Mouse (Mus musculus): ENCODE measurements around the gene Adamtsl1. TPM values are rescaled to one million over a fixed set of nuclear protein-coding genes. Genes with fewer than 3 reads are reported as not detected.
A peak's percentile ranks its signal among the peaks of the same experiment; 100 is the strongest.

The Adamtsl1 gene
- polyA plus RNA-seq, 1 experiment from 2014 or later, result 16.9 TPM

- H3K4me2 ChIP-seq, result no peak overlapping the region
- no peaks in the 10 kb centered on the region for H3K27me3 ChIP-seq
- no peaks in the 10 kb centered on the region for H3K9me3 ChIP-seq
- 66% methylated on average over 3 of the region's 3 CpGs for WGBS
- ATAC-seq (ENCODE audit: low read depth), result no peak
- 0 out of 2 replicates have a peak, but pooled peaks cover 3% of the 10 kb centered on the region for H3K4me1 ChIP-seq (replicated peaks)
- H3K9ac ChIP-seq, result no peak overlapping the region
- no peak overlapping the region for H3K27ac ChIP-seq (replicated peaks)
- no peak overlapping the region for H3K4me3 ChIP-seq
- no peaks in the 10 kb centered on the region for H3K36me3 ChIP-seq
These were observed 563.9 kb downstream of the Adamtsl1 start for GRCm38 (mm10) chr4:86077854-86078253.

GRCm38 (mm10) chr4:86087508-86087907 is 573.5 kb downstream of the Adamtsl1 start:
- no peak for ATAC-seq (ENCODE audit: low read depth)
- Histone ChIP-seq H3K27ac (replicated peaks) (no peak overlapping the region), H3K9ac (no peak overlapping the region), H3K4me2 (no peak overlapping the region), H3K4me1 (replicated peaks) (no peaks in the 10 kb centered on the region), H3K4me3 (no peak overlapping the region), H3K36me3 (no peaks in the 10 kb centered on the region), H3K27me3 (no peaks in the 10 kb centered on the region), H3K9me3 (no peaks in the 10 kb centered on the region)
- WGBS, result 89% methylated on average over 5 of the region's 5 CpGs

GRCm38 (mm10) chr4:86103207-86103606 is 589.2 kb downstream of the Adamtsl1 start:
- H3K9ac ChIP-seq, result no peak overlapping the region
- no peak overlapping the region for H3K4me2 ChIP-seq
- no peak overlapping the region for H3K27ac ChIP-seq (replicated peaks)
- H3K36me3 ChIP-seq, result no peaks in the 10 kb centered on the region
- no peaks in the 10 kb centered on the region for H3K27me3 ChIP-seq
- ATAC-seq (ENCODE audit: low read depth), result no peak
- H3K9me3 ChIP-seq, result no peaks in the 10 kb centered on the region
- H3K4me1 ChIP-seq (replicated peaks), result no peaks in the 10 kb centered on the region
- H3K4me3 ChIP-seq, result no peak overlapping the region
- 90% methylated on average over 1 of the region's 1 CpGs for WGBS

- H3K27me3 ChIP-seq, result no peaks in the 10 kb centered on the region
- ATAC-seq (ENCODE audit: low read depth), result no peak
- no peaks in the 10 kb centered on the region for H3K9me3 ChIP-seq
- H3K27ac ChIP-seq (replicated peaks), result no peak overlapping the region
- H3K4me2 ChIP-seq, result no peak overlapping the region
- WGBS, result 88% methylated on average over 4 of the region's 4 CpGs
- H3K4me1 ChIP-seq (replicated peaks), result no peaks in the 10 kb centered on the region
- no peaks in the 10 kb centered on the region for H3K36me3 ChIP-seq
- no peak overlapping the region for H3K9ac ChIP-seq
- no peak overlapping the region for H3K4me3 ChIP-seq
These were observed 594.4 kb downstream of the Adamtsl1 start for GRCm38 (mm10) chr4:86108325-86108724.

GRCm38 (mm10) chr4:86119067-86119466 is 605.1 kb downstream of the Adamtsl1 start:
- no peak overlapping the region for H3K27ac ChIP-seq (replicated peaks)
- no peak overlapping the region for H3K9ac ChIP-seq
- no peak overlapping the region for H3K4me3 ChIP-seq
- H3K4me1 ChIP-seq (replicated peaks), result peaks cover 27% of the 10 kb centered on the region
- H3K36me3 ChIP-seq, result no peaks in the 10 kb centered on the region
- no peak overlapping the region for H3K4me2 ChIP-seq
- no peaks in the 10 kb centered on the region for H3K9me3 ChIP-seq
- H3K27me3 ChIP-seq, result no peaks in the 10 kb centered on the region
- no peak for ATAC-seq (ENCODE audit: low read depth)
- WGBS, result 58% methylated on average over 2 of the region's 2 CpGs

- Histone ChIP-seq H3K27me3 (no peaks in the 10 kb centered on the region), H3K9ac (no peak overlapping the region), H3K36me3 (no peaks in the 10 kb centered on the region), H3K4me3 (no peak overlapping the region), H3K4me2 (no peak overlapping the region), H3K27ac (replicated peaks) (no peak overlapping the region), H3K9me3 (no peaks in the 10 kb centered on the region), H3K4me1 (replicated peaks) (peaks cover 33% of the 10 kb centered on the region)
- WGBS, result 44% methylated on average over 5 of the region's 5 CpGs
- ATAC-seq (ENCODE audit: low read depth), result no peak
These were observed 608.5 kb downstream of the Adamtsl1 start for GRCm38 (mm10) chr4:86122431-86122830.

GRCm38 (mm10) chr4:86124374-86124773 is 610.4 kb downstream of the Adamtsl1 start:
- 35% methylated on average over 3 of the region's 3 CpGs for WGBS
- Histone ChIP-seq H3K36me3 (no peaks in the 10 kb centered on the region), H3K27ac (replicated peaks) (peak overlapping the region; percentile 28; the same call in 1 of the 2 replicates), H3K27me3 (no peaks in the 10 kb centered on the region), H3K4me2 (no peak overlapping the region; the same call in 1 of the 2 replicates), H3K4me1 (replicated peaks) (peaks cover 33% of the 10 kb centered on the region), H3K9me3 (no peaks in the 10 kb centered on the region), H3K9ac (no peak overlapping the region), H3K4me3 (no peak overlapping the region)
- ATAC-seq (ENCODE audit: low read depth), result peak; percentile 84

- Histone ChIP-seq H3K27ac (replicated peaks) (no peak overlapping the region), H3K27me3 (no peaks in the 10 kb centered on the region), H3K9me3 (no peaks in the 10 kb centered on the region), H3K4me2 (no peak overlapping the region), H3K9ac (no peak overlapping the region), H3K36me3 (no peaks in the 10 kb centered on the region), H3K4me3 (no peak overlapping the region), H3K4me1 (replicated peaks) (peaks cover 30% of the 10 kb centered on the region)
- no peak for ATAC-seq (ENCODE audit: low read depth)
- 81% methylated on average over 2 of the region's 2 CpGs for WGBS
These were observed 612.7 kb downstream of the Adamtsl1 start for GRCm38 (mm10) chr4:86126636-86127035.

GRCm38 (mm10) chr4:86158551-86158950 is 644.6 kb downstream of the Adamtsl1 start:
- Histone ChIP-seq H3K4me3 (no peak overlapping the region), H3K9ac (no peak overlapping the region), H3K36me3 (no peaks in the 10 kb centered on the region), H3K4me1 (replicated peaks) (no peaks in the 10 kb centered on the region), H3K9me3 (no peaks in the 10 kb centered on the region), H3K27ac (replicated peaks) (no peak overlapping the region), H3K4me2 (no peak overlapping the region), H3K27me3 (no peaks in the 10 kb centered on the region)
- ATAC-seq (ENCODE audit: low read depth), result no peak
- 91% methylated on average over 4 of the region's 4 CpGs for WGBS

GRCm38 (mm10) chr4:86159362-86159761 is 645.4 kb downstream of the Adamtsl1 start:
- Histone ChIP-seq H3K9me3 (no peaks in the 10 kb centered on the region), H3K9ac (no peak overlapping the region), H3K27ac (replicated peaks) (no peak overlapping the region), H3K4me3 (no peak overlapping the region), H3K4me2 (no peak overlapping the region), H3K36me3 (no peaks in the 10 kb centered on the region), H3K27me3 (no peaks in the 10 kb centered on the region), H3K4me1 (replicated peaks) (no peaks in the 10 kb centered on the region)
- ATAC-seq (ENCODE audit: low read depth), result no peak
- WGBS, result 72% methylated on average over 1 of the region's 1 CpGs

GRCm38 (mm10) chr4:86170763-86171162 is 656.8 kb downstream of the Adamtsl1 start:
- Histone ChIP-seq H3K27ac (replicated peaks) (peak overlapping the region; percentile 38; the same call in 1 of the 2 replicates), H3K4me2 (peak overlapping the region; percentile 29; the same call in 1 of the 2 replicates), H3K27me3 (no peaks in the 10 kb centered on the region), H3K4me1 (replicated peaks) (peaks cover 21% of the 10 kb centered on the region), H3K36me3 (no peaks in the 10 kb centered on the region), H3K4me3 (no peak overlapping the region), H3K9me3 (no peaks in the 10 kb centered on the region), H3K9ac (no peak overlapping the region)
- ATAC-seq (ENCODE audit: low read depth), result 0 out of 2 replicates have a peak, but pooled peaks have one; percentile 53
- 42% methylated on average over 10 of the region's 10 CpGs for WGBS

- Histone ChIP-seq H3K27me3 (no peaks in the 10 kb centered on the region), H3K4me3 (no peak overlapping the region), H3K36me3 (no peaks in the 10 kb centered on the region), H3K4me2 (no peak overlapping the region), H3K9ac (no peak overlapping the region), H3K27ac (replicated peaks) (no peak overlapping the region), H3K4me1 (replicated peaks) (peaks cover 21% of the 10 kb centered on the region), H3K9me3 (no peaks in the 10 kb centered on the region)
- no peak for ATAC-seq (ENCODE audit: low read depth)
- WGBS, result 64% methylated on average over 5 of the region's 5 CpGs
These were observed 657.5 kb downstream of the Adamtsl1 start for GRCm38 (mm10) chr4:86171461-86171860.

- no peak overlapping the region for H3K4me3 ChIP-seq
- H3K9me3 ChIP-seq, result no peaks in the 10 kb centered on the region
- H3K27ac ChIP-seq (replicated peaks), result no peak overlapping the region
- 94% methylated on average over 6 of the region's 6 CpGs for whole genome bisulfite sequencing
- peaks cover 9% of the 10 kb centered on the region for H3K4me1 ChIP-seq (replicated peaks)
- no peaks in the 10 kb centered on the region for H3K27me3 ChIP-seq
- H3K4me2 ChIP-seq, result no peak overlapping the region
- no peak overlapping the region for H3K9ac ChIP-seq
- H3K36me3 ChIP-seq, result no peaks in the 10 kb centered on the region
- no peak for ATAC-seq (ENCODE audit: low read depth)
These were observed 663.5 kb downstream of the Adamtsl1 start for GRCm38 (mm10) chr4:86177471-86177870.

Data from neural tube, embryonic 13.5 days (tissue).